20 mouse cellular contexts compared by ENCODE assay signal in genomic region chr9:27188677-27189241, GRCm38 (mm10).
"Had no signal": no experiment of that assay in that cellular context is flagged by ENCODE, and none has a peak within 500 bp of the region (broad histone marks: within the 10 kb centered on the region; RNA-seq: fewer than 3 reads in every experiment).

No protein-coding gene starts in this region.

- H3K4me1 ChIP-seq: liver, embryonic 15.5 days had no signal

- H3K4me3 ChIP-seq: gastrocnemius, adult 2 months; heart, adult 2 months; heart, embryonic 10.5 days; heart, embryonic 12.5 days; hindbrain, embryonic 10.5 days; hindbrain, embryonic 12.5 days; intestine, embryonic 15.5 days; limb, embryonic 10.5 days; limb, embryonic 12.5 days; liver, embryonic 13.5 days; liver, embryonic 15.5 days had no signal

- H3K4me2 ChIP-seq: heart, embryonic 12.5 days; hindbrain, embryonic 12.5 days; hindbrain, embryonic 14.5 days; intestine, embryonic 15.5 days; limb, embryonic 12.5 days; liver, embryonic 11.5 days; liver, embryonic 13.5 days; liver, embryonic 15.5 days had no signal

- H3K9ac ChIP-seq: heart, embryonic 12.5 days; hindbrain, embryonic 12.5 days; hindbrain, embryonic 14.5 days; intestine, embryonic 15.5 days; limb, embryonic 12.5 days; liver, embryonic 13.5 days; liver, embryonic 15.5 days had no signal

- H3K9me3 ChIP-seq: heart, embryonic 10.5 days; heart, embryonic 12.5 days; hindbrain, embryonic 10.5 days; hindbrain, embryonic 12.5 days; intestine, embryonic 15.5 days; limb, embryonic 10.5 days; limb, embryonic 12.5 days; liver, embryonic 13.5 days; liver, embryonic 15.5 days had no signal

- DNase-seq: heart, adult 2 months; kidney, adult 18-20 months; kidney, adult 8-10 months; kidney, postnatal 10 days; liver; liver, embryonic 13.5 days had no signal

- H3K36me3 ChIP-seq: heart, embryonic 10.5 days; heart, embryonic 12.5 days; hindbrain, embryonic 10.5 days; hindbrain, embryonic 12.5 days; intestine, embryonic 15.5 days; limb, embryonic 10.5 days; limb, embryonic 12.5 days; liver, embryonic 13.5 days; liver, embryonic 15.5 days had no signal

- H3K27ac ChIP-seq: heart, adult 2 months; heart, embryonic 10.5 days; hindbrain, embryonic 10.5 days; hindbrain, embryonic 12.5 days; hindbrain, embryonic 14.5 days; intestine, embryonic 15.5 days; limb, embryonic 10.5 days; limb, embryonic 12.5 days; liver, embryonic 13.5 days; liver, embryonic 15.5 days had no signal

- H3K27me3 ChIP-seq: heart, embryonic 12.5 days; hindbrain, embryonic 12.5 days; intestine, embryonic 15.5 days; limb, embryonic 12.5 days; liver, embryonic 13.5 days; liver, embryonic 15.5 days had no signal

- ATAC-seq: hindbrain, embryonic 16.5 days; inflammation-experienced regulatory T-cells, adult 6 months; intestine, embryonic 15.5 days; intestine, postnatal 0 days had no signal
